In genomic region chr8:105270916-105271186, GRCm38 (mm10) we compare ENCODE assay signal across 9 mouse cellular contexts. TPM values are rescaled to one million over a fixed set of nuclear protein-coding genes. Genes with fewer than 3 reads are reported as not detected.
A peak's percentile ranks its signal among the peaks of the same experiment; 100 is the strongest.
DNase-seq lines count a peak whose midpoint lies in the region; ATAC-seq and TF ChIP-seq lines count a peak whose summit lies in the region.
"Had no signal": no experiment of that assay in that cellular context is flagged by ENCODE, and none has a peak within 500 bp of the region (broad histone marks: within the 10 kb centered on the region; RNA-seq: fewer than 3 reads in every experiment).

No protein-coding gene starts in this region.

- TF ChIP-seq CTCF in lung, adult 2 months (IDR thresholded peaks at IDR 0.05; ENCODE audit: insufficient read depth, low read length): no peak
- TF ChIP-seq CTCF in forebrain, postnatal 0 days (IDR thresholded peaks at IDR 0.05; ENCODE audit: low read depth): 0 out of 2 replicates have a peak, but pooled peaks have one; percentile 9

- H3K4me1 ChIP-seq in lung, adult 2 months (ENCODE audit: control insufficient read depth, insufficient read depth, low read length): peaks cover 13% of the 10 kb centered on the region
- H3K4me1 ChIP-seq in forebrain, postnatal 0 days (ENCODE audit: insufficient read depth): peaks cover 7% of the 10 kb centered on the region; the same call in 1 of the 2 replicates
- H3K4me1 ChIP-seq in midbrain, embryonic 16.5 days (ENCODE audit: control insufficient read depth, insufficient read depth, low read length): peaks cover 26% of the 10 kb centered on the region

- H3K36me3 ChIP-seq in forebrain, postnatal 0 days (ENCODE audit: insufficient read depth): no peaks in the 10 kb centered on the region
- H3K36me3 ChIP-seq in midbrain, embryonic 16.5 days (ENCODE audit: control insufficient read depth, insufficient read depth, low read length): no peaks in the 10 kb centered on the region
- H3K36me3 ChIP-seq: midbrain, embryonic 12.5 days had no signal

- peak; percentile 15 to 49 for DNase-seq in adrenal gland, adult (ENCODE audit: inconsistent age in 2 of 2, low spot score in 1 of 2)
- DNase-seq in adrenal gland, postnatal 4 days (ENCODE audit: low spot score in 2 of 2): no peak
- DNase-seq in lung, adult 2 months: no peak
- no peak for DNase-seq in lung, postnatal 14 days
- DNase-seq in forebrain, postnatal 0 days: no peak
- DNase-seq in gastrocnemius, adult 18-20 months (ENCODE audit: low spot score): no peak
- no peak for DNase-seq in kidney, postnatal 10 days

- no peak overlapping the region for H3K9ac ChIP-seq in forebrain, postnatal 0 days
- peak overlapping the region; percentile 17; the same call in 1 of the 2 replicates for H3K9ac ChIP-seq in midbrain, embryonic 16.5 days (ENCODE audit: low read depth, low read length)
- H3K9ac ChIP-seq: midbrain, embryonic 12.5 days had no signal

- H3K4me2 ChIP-seq in forebrain, postnatal 0 days (ENCODE audit: low read depth): peak overlapping the region; percentile 32; the same call in 1 of the 2 replicates
- H3K4me2 ChIP-seq in midbrain, embryonic 16.5 days (ENCODE audit: low read length): peak overlapping the region; percentile 33

- H3K4me3 ChIP-seq in lung, adult 2 months (replicated peaks; ENCODE audit: extremely low read depth, low read depth, low read length): peak overlapping the region; percentile 10
- peak overlapping the region; percentile 17 for H3K4me3 ChIP-seq in forebrain, postnatal 0 days (ENCODE audit: low read depth, low read length)
- H3K4me3 ChIP-seq in midbrain, embryonic 16.5 days (ENCODE audit: low read depth, low read length): peak overlapping the region; percentile 8
- H3K4me3 ChIP-seq: midbrain, embryonic 12.5 days had no signal

- H3K27me3 ChIP-seq in forebrain, postnatal 0 days (ENCODE audit: insufficient read depth, low read length): peaks cover 78% of the 10 kb centered on the region
- H3K27me3 ChIP-seq in midbrain, embryonic 16.5 days (ENCODE audit: control insufficient read depth, insufficient read depth, low read depth, low read length): peaks cover 85% of the 10 kb centered on the region

- H3K27ac ChIP-seq in forebrain, postnatal 0 days (ENCODE audit: low read depth, low read length): no peak overlapping the region
- no peak overlapping the region for H3K27ac ChIP-seq in midbrain, embryonic 16.5 days (ENCODE audit: low read length)
- H3K27ac ChIP-seq: midbrain, embryonic 12.5 days had no signal

- H3K9me3 ChIP-seq in forebrain, postnatal 0 days (ENCODE audit: low read length): no peaks in the 10 kb centered on the region
- no peaks in the 10 kb centered on the region for H3K9me3 ChIP-seq in midbrain, embryonic 16.5 days (replicated peaks; ENCODE audit: control insufficient read depth, low read length, poor library complexity, severe bottlenecking)

- ATAC-seq in forebrain, postnatal 0 days: no peak
- ATAC-seq in midbrain, embryonic 16.5 days: no peak

- TF ChIP-seq POLR2A in lung, adult 2 months (IDR thresholded peaks at IDR 0.05; ENCODE audit: borderline replicate concordance, extremely low read depth, low read depth, low read length): no peak

- 29% methylated on average over 11 of the region's 11 CpGs for WGBS in lung, adult 2 months
- WGBS in forebrain, postnatal 0 days: 9% methylated on average over 11 of the region's 11 CpGs
- WGBS in midbrain, embryonic 16.5 days: 0% methylated on average over 11 of the region's 11 CpGs

RNA-seq across cellular contexts. Expression of gene Hsf4, which starts 1.2 kb away (rescaled TPM):
- under 1 TPM; 0.42 to 0.53 TPM for total RNA-seq in adrenal gland, postnatal 4 days (2021)
- polyA plus RNA-seq in lung, adult 2 months (2012; rRNA removed): 20.3 and 22.1 TPM in 2 replicates
- total RNA-seq in forebrain, postnatal 0 days (2014; rRNA removed): 0.15 and 0.90 TPM in 2 replicates
- 0.30 and 0.44 TPM in 2 replicates for polyA plus RNA-seq in forebrain, postnatal 0 days (2015; fragmentation: Nextera tagmentation; extraction: Ambion mirVana)
- 0.35 and 0.40 TPM in 2 replicates for polyA plus RNA-seq in midbrain, embryonic 16.5 days (2015; fragmentation: Nextera tagmentation; extraction: Ambion mirVana)
- 10 to 100 TPM in 1 of 2 experiments, 1 to 10 TPM in 1; 9.8 to 11.1 TPM for total RNA-seq in gastrocnemius, adult 18-20 months (2021)

RNA-seq across cellular contexts. Expression of gene Nol3, which starts 5.1 kb away (rescaled TPM):
- 1 to 10 TPM; 1.8 to 2.7 TPM for total RNA-seq in adrenal gland, postnatal 4 days (2021)
- polyA plus RNA-seq in lung, adult 2 months (2012; rRNA removed): 10.7 and 11.8 TPM in 2 replicates
- total RNA-seq in forebrain, postnatal 0 days (2014; rRNA removed): 1.5 and 1.7 TPM in 2 replicates
- 3.0 and 4.3 TPM in 2 replicates for polyA plus RNA-seq in forebrain, postnatal 0 days (2015; fragmentation: Nextera tagmentation; extraction: Ambion mirVana)
- polyA plus RNA-seq in midbrain, embryonic 16.5 days (2015; fragmentation: Nextera tagmentation; extraction: Ambion mirVana): 4.5 and 4.7 TPM in 2 replicates
- total RNA-seq in gastrocnemius, adult 18-20 months (2021): 10 to 100 TPM; 32.7 to 38.9 TPM

RNA-seq across cellular contexts. Expression of gene Fbxl8, which starts 6.4 kb away (rescaled TPM):
- total RNA-seq in adrenal gland, postnatal 4 days (2021): 1 to 10 TPM; 3.2 to 3.5 TPM
- 15.5 and 16.8 TPM in 2 replicates for polyA plus RNA-seq in lung, adult 2 months (2012; rRNA removed)
- 0.38 and 1.4 TPM in 2 replicates for total RNA-seq in forebrain, postnatal 0 days (2014; rRNA removed)
- polyA plus RNA-seq in forebrain, postnatal 0 days (2015; fragmentation: Nextera tagmentation; extraction: Ambion mirVana): 0.85 and 1.1 TPM in 2 replicates
- polyA plus RNA-seq in midbrain, embryonic 16.5 days (2015; fragmentation: Nextera tagmentation; extraction: Ambion mirVana): 0.82 and 1.1 TPM in 2 replicates
- under 1 TPM; 0.55 to 0.71 TPM for total RNA-seq in gastrocnemius, adult 18-20 months (2021)

RNA-seq across cellular contexts. Expression of gene Tradd, which starts 6.4 kb away (rescaled TPM):
- 10 to 100 TPM; 15.9 to 17.4 TPM for total RNA-seq in adrenal gland, postnatal 4 days (2021)
- polyA plus RNA-seq in lung, adult 2 months (2012; rRNA removed): 21.3 and 23.8 TPM in 2 replicates
- total RNA-seq in forebrain, postnatal 0 days (2014; rRNA removed): 14.7 and 23.9 TPM in 2 replicates
- polyA plus RNA-seq in forebrain, postnatal 0 days (2015; fragmentation: Nextera tagmentation; extraction: Ambion mirVana): 14.0 and 20.9 TPM in 2 replicates
- polyA plus RNA-seq in midbrain, embryonic 16.5 days (2015; fragmentation: Nextera tagmentation; extraction: Ambion mirVana): 12.8 and 14.0 TPM in 2 replicates
- 1 to 10 TPM; 2.8 to 3.3 TPM for total RNA-seq in gastrocnemius, adult 18-20 months (2021)

RNA-seq across cellular contexts. Expression of gene B3gnt9, which starts 15.9 kb away (rescaled TPM):
- 10 to 100 TPM; 10.4 to 11.3 TPM for total RNA-seq in adrenal gland, postnatal 4 days (2021)
- polyA plus RNA-seq in lung, adult 2 months (2012; rRNA removed): 35.5 and 39.2 TPM in 2 replicates
- 8.4 and 11.4 TPM in 2 replicates for total RNA-seq in forebrain, postnatal 0 days (2014; rRNA removed)
- 6.6 and 6.8 TPM in 2 replicates for polyA plus RNA-seq in forebrain, postnatal 0 days (2015; fragmentation: Nextera tagmentation; extraction: Ambion mirVana)
- polyA plus RNA-seq in midbrain, embryonic 16.5 days (2015; fragmentation: Nextera tagmentation; extraction: Ambion mirVana): 5.8 and 8.9 TPM in 2 replicates
- 1 to 10 TPM; 1.3 to 1.9 TPM for total RNA-seq in gastrocnemius, adult 18-20 months (2021)

Comparison
In these comparisons a context has a peak if more than half of its experiments do, and no peak if none do; other contexts are left out.
1. DNase-seq: peak in adrenal gland, adult (2 of 2); none in adrenal gland, postnatal 4 days (0 of 2), lung, adult 2 months (single experiment), lung, postnatal 14 days (single experiment), forebrain, postnatal 0 days (single experiment), gastrocnemius, adult 18-20 months (single experiment) and kidney, postnatal 10 days (single experiment).
2. RNA of gene Nol3, which starts 5.1 kb away (total RNA-seq): 32.7 to 38.9 TPM in gastrocnemius, adult 18-20 months; 1.8 to 2.7 TPM in adrenal gland, postnatal 4 days and 1.5 to 1.7 TPM in forebrain, postnatal 0 days; every median in the first group is over 4 times any median in the second.
3. Peak in every context shown above with its lines, with median percentiles within 50 percentile points of each other: H3K4me3 ChIP-seq.